Mouse (Mus musculus) limb, embryonic 14.5 days (tissue): Measurements from ENCODE around the gene Nkiras2. TPM values are rescaled to one million over a fixed set of nuclear protein-coding genes. Genes with fewer than 3 reads are reported as not detected.
"Not testable (repeated sequence)": the region's sequence is repeated elsewhere in the genome, so short reads cannot be mapped to it uniquely, and the experiment has no call there.

ENCODE experiments used
- ATAC-seq: fragments of 200-750 bp; cut with Nextera tagmentation; 2 replicates; pipeline ENCODE4 v1.8.0; 2017; ENCODE audit warnings: low read depth, moderate number of reproducible peaks, moderate TSS enrichment; ENCODE audit not compliant: low FRiP score
- DNase-seq: peaks from one replicate; pipeline ENCODE4 v3.0.0-alpha.2; 2015; ENCODE audit warnings: low spot score
- H3K27ac ChIP-seq: fragments of 300-500 bp; sonication (generic); replicated peaks from 2 replicates; pipeline ENCODE4 v1.5.1; 2014; ENCODE audit warnings: low read depth, mild to moderate bottlenecking, low read length, moderate library complexity, mixed read lengths
- H3K27me3 ChIP-seq: fragments of 300-500 bp; sonication (generic); 2 replicates; pipeline ENCODE4 v1.6.1; 2014; ENCODE audit warnings: low read length, mixed read lengths; ENCODE audit not compliant: control insufficient read depth, insufficient read depth
- H3K36me3 ChIP-seq: fragments of 300-500 bp; sonication (generic); 2 replicates; pipeline ENCODE4 v1.6.1; 2014; ENCODE audit warnings: mild to moderate bottlenecking, low read length, moderate library complexity, mixed read lengths; ENCODE audit not compliant: control insufficient read depth, insufficient read depth
- H3K4me1 ChIP-seq: fragments of 300-500 bp; sonication (generic); 2 replicates; pipeline ENCODE4 v1.6.1; 2014; ENCODE audit warnings: antibody characterized with exemption, low read length, mixed read lengths; ENCODE audit not compliant: control insufficient read depth, insufficient read depth
- H3K4me2 ChIP-seq: fragments of 300-500 bp; sonication (generic); replicated peaks from 2 replicates; pipeline ENCODE4 v1.6.1; 2014; ENCODE audit warnings: low read depth, mild to moderate bottlenecking, low read length, moderate library complexity; ENCODE audit not compliant: severe bottlenecking
- H3K4me3 ChIP-seq: fragments of 300-500 bp; sonication (generic); replicated peaks from 2 replicates; pipeline ENCODE4 v1.5.1; 2014; ENCODE audit warnings: low read length
- H3K9ac ChIP-seq: fragments of 300-500 bp; sonication (generic); 2 replicates; pipeline ENCODE4 v1.6.1; 2014; ENCODE audit warnings: mild to moderate bottlenecking, low read depth, low read length, moderate library complexity; ENCODE audit not compliant: severe bottlenecking
- H3K9me3 ChIP-seq: fragments of 300-500 bp; sonication (generic); 2 replicates; pipeline ENCODE4 v1.6.1; 2016; ENCODE audit warnings: low read length; ENCODE audit not compliant: control insufficient read depth
- POLR2A ChIP-seq: fragments of 200-500 bp; IDR thresholded peaks from 2 replicates; pipeline ENCODE4 v1.8.0; 2012; ENCODE audit warnings: inconsistent platforms, mild to moderate bottlenecking, moderate library complexity, borderline replicate concordance; ENCODE audit not compliant: insufficient read depth, insufficient read length; ENCODE audit errors: extremely low read depth
- WGBS: fragments of 180-500 bp; shearing (Covaris S2); extraction: QIAGEN DNeasy Blood & Tissue Kit; methylation state at CpG from one replicate; pipeline ENCODE4 v1.1.7; 2014; 5-methylcytosine and 5-hydroxymethylcytosine counted together
- polyA plus RNA-seq, 2 experiments: library from polyadenylated mRNA; depleted of rRNA in 1 of 2; stranded (reverse) in 1 of 2; unstranded in 1 of 2; fragments of >200 nt; fragmentation: Nextera tagmentation in 1 of 2; extraction: Ambion mirVana in 1 of 2; gene quantifications; 2 replicates each; pipeline versions ENCODE4 v1.2.1 to v1.2.3; 2012 to 2014

The Nkiras2 gene
- polyA plus RNA-seq, 2 experiments = 68.7 to 76.4 TPM

DNA sequence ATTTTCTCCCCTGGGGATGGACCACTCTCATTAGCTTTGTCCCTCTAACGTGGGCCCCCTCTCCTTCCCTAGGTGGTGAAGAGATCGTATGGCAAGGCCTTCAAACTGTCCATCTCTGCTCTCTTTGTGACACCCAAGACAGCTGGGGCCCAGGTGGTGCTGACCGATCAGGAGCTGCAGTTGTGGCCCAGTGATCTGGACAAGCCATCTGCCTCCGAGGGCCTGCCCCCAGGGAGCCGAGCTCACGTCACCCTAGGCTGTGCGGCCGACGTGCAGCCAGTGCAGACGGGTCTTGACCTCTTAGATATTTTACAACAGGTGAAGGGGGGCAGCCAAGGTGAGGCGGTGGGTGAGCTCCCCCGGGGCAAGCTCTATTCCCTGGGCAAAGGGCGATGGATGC is 38.8 kb upstream of the Nkiras2 start:
- Histone ChIP-seq H3K27me3 (no peaks in the 10 kb centered on the region), H3K9ac (no peak overlapping the region), H3K27ac (no peak overlapping the region), H3K4me1 (no peaks in the 10 kb centered on the region), H3K4me2 (no peak overlapping the region), H3K9me3 (no peaks in the 10 kb centered on the region), H3K4me3 (no peak overlapping the region), H3K36me3 (peaks cover 68% of the 10 kb centered on the region)
- no peak for TF ChIP-seq POLR2A
- WGBS = 80% methylated on average over 13 of the region's 13 CpGs
- DNase-seq (no peak), ATAC-seq (no peak)

GRCm38 (mm10) chr11:100581756-100582155 is 37.3 kb upstream of the Nkiras2 start:
- Histone ChIP-seq H3K4me1 (no peaks in the 10 kb centered on the region), H3K9ac (no peak overlapping the region), H3K27ac (no peak overlapping the region), H3K36me3 (peaks cover 83% of the 10 kb centered on the region), H3K27me3 (no peaks in the 10 kb centered on the region), H3K4me3 (no peak overlapping the region), H3K4me2 (no peak overlapping the region), H3K9me3 (no peaks in the 10 kb centered on the region)
- ATAC-seq = no peak
- no peak for DNase-seq
- TF ChIP-seq POLR2A = no peak
- WGBS = 77% methylated on average over 4 of the region's 4 CpGs

GRCm38 (mm10) chr11:100582413-100582812 is 36.6 kb upstream of the Nkiras2 start:
- not testable (repeated sequence) for H3K9ac ChIP-seq, H3K4me3 ChIP-seq, ATAC-seq, H3K27ac ChIP-seq, H3K9me3 ChIP-seq, H3K27me3 ChIP-seq, H3K4me1 ChIP-seq, DNase-seq, H3K4me2 ChIP-seq
- peaks cover 89% of the 10 kb centered on the region for H3K36me3 ChIP-seq
- 100% methylated on average over 1 of the region's 1 CpGs for WGBS

DNA sequence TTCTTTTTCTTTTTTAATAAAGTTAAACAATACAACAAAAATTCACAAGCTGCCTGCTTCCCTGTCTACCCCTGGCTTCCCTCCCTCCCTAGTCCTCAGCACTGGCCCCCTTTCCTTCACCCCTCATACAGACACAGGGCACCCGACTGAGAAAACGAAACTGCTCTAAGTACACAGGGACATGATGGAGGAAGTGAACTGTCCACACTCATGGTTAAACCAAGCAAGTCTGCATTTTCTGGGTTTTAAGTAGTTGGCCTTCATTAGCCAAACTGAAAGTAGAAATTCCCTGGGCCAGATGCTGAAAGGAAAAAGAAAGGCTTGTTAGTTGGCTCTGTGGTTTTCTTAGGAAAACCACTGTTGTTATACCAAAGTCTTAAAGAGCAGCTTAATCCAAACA is 36.2 kb upstream of the Nkiras2 start:
- no peak overlapping the region for H3K4me3 ChIP-seq
- no peak for ATAC-seq
- no peaks in the 10 kb centered on the region for H3K27me3 ChIP-seq
- no peak overlapping the region for H3K9ac ChIP-seq
- TF ChIP-seq POLR2A = no peak
- H3K4me1 ChIP-seq = no peaks in the 10 kb centered on the region
- H3K4me2 ChIP-seq = no peak overlapping the region
- no peaks in the 10 kb centered on the region for H3K9me3 ChIP-seq
- no peak for DNase-seq
- peaks cover 94% of the 10 kb centered on the region for H3K36me3 ChIP-seq
- H3K27ac ChIP-seq = no peak overlapping the region
- WGBS = 89% methylated on average over 2 of the region's 2 CpGs

DNA sequence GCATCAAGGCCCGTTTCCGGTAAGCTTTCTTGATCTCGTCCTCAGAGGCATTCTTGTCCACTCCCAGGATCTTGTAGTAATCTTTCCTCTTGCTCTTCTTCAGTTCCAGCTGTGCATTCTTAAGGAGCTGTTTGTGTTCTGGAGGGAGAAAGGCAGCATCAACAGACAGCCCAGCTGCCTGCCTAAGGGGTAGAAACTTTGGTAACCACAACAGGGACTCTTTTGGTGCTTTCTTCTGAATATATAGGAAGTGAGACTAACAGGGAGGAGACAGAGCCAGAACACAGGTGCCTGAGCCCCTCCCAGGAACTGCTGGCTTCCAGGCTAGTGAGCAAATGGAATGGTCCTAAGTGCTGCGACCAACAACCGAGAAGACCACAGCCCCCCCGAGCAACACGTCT is 34.5 kb upstream of the Nkiras2 start:
- Histone ChIP-seq H3K9ac (no peak overlapping the region), H3K4me2 (no peak overlapping the region), H3K36me3 (peaks cover 98% of the 10 kb centered on the region), H3K9me3 (no peaks in the 10 kb centered on the region), H3K4me3 (no peak overlapping the region), H3K4me1 (no peaks in the 10 kb centered on the region), H3K27me3 (no peaks in the 10 kb centered on the region), H3K27ac (no peak overlapping the region)
- DNase-seq (no peak), ATAC-seq (no peak)
- no peak for TF ChIP-seq POLR2A
- 95% methylated on average over 7 of the region's 7 CpGs for WGBS

DNA sequence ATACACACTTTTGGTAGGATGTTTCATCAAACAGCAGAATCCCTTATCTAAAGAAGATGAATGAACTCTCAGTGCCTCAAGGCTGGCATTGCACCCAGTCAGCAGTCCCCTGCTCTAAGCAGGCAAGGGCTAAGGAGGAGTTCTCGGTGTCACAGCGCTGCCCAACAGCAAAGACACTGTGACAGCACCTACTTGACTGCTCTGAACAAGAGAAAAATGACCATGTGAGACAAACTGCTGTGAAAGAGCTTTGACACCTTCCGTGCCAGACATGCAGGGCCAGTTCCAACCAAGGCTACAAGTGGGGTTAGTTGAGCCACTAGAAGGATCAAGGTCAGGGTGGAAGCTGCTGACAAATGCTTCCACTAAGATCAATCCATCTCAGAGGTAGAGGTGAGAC is 33.9 kb upstream of the Nkiras2 start:
- DNase-seq (no peak), ATAC-seq (no peak)
- Histone ChIP-seq H3K36me3 (peaks cover 98% of the 10 kb centered on the region), H3K27ac (no peak overlapping the region), H3K4me1 (no peaks in the 10 kb centered on the region), H3K9me3 (no peaks in the 10 kb centered on the region), H3K27me3 (no peaks in the 10 kb centered on the region), H3K9ac (no peak overlapping the region), H3K4me2 (no peak overlapping the region), H3K4me3 (no peak overlapping the region)
- 90% methylated on average over 3 of the region's 3 CpGs for WGBS
- TF ChIP-seq POLR2A = no peak
